In the genomic region with DNA sequence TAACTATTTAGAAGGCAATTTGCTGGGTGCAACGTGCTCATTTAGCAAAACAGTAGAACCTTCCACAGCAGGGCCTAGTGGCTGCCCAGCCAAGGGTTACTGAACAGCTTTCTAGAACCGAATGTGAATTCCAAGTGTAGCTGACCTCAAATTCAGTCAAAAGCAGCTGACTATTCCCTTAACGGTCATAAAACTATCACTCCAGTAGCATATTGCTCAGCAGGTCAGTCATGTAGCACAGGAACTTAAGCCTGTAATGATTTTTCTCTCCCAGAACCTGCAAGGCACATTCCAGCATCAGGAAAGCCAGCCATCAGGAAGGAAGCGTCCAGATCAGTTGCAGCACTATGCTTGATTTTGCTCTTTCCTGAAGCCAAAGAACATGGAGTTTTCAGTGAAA, we compare ENCODE assay signal across 33 mouse cellular contexts. TPM values are rescaled to one million over a fixed set of nuclear protein-coding genes. Genes with fewer than 3 reads are reported as not detected.
A peak's percentile ranks its signal among the peaks of the same experiment; 100 is the strongest.
DNase-seq lines count a peak whose midpoint lies in the region; ATAC-seq and TF ChIP-seq lines count a peak whose summit lies in the region.
"Had no signal": no experiment of that assay in that cellular context is flagged by ENCODE, and none has a peak within 500 bp of the region (broad histone marks: within the 10 kb centered on the region; RNA-seq: fewer than 3 reads in every experiment).

No protein-coding gene starts in this region.

- ATAC-seq in kidney, postnatal 0 days (replicated peaks; ENCODE audit: low FRiP score, low read depth) = no peak
- ATAC-seq in Patski = peak; percentile 79
- ATAC-seq: forebrain, embryonic 14.5 days; forebrain, postnatal 0 days had no signal

- WGBS in kidney, adult 2 months = 36% methylated on average over 4 of the region's 4 CpGs
- WGBS in kidney, postnatal 0 days = 28% methylated on average over 4 of the region's 4 CpGs

- TF ChIP-seq POLR2A in kidney, adult 2 months (IDR thresholded peaks at IDR 0.05; ENCODE audit: low read depth, low read length) = no peak

- H3K36me3 ChIP-seq in kidney, adult 2 months (ENCODE audit: control insufficient read depth, insufficient read depth, low read length) = no peaks in the 10 kb centered on the region
- H3K36me3 ChIP-seq in kidney, postnatal 0 days (ENCODE audit: insufficient read depth, low read length) = no peaks in the 10 kb centered on the region
- H3K36me3 ChIP-seq: embryonic facial prominence, embryonic 12.5 days; embryonic facial prominence, embryonic 15.5 days; hindbrain, embryonic 12.5 days had no signal

- H3K4me1 ChIP-seq in kidney, adult 2 months (ENCODE audit: control insufficient read depth, insufficient read depth, low read length) = no peaks in the 10 kb centered on the region
- H3K4me1 ChIP-seq in kidney, postnatal 0 days (replicated peaks; ENCODE audit: insufficient read depth, low read length) = no peaks in the 10 kb centered on the region
- H3K4me1 ChIP-seq: embryonic facial prominence, embryonic 15.5 days; hindbrain, embryonic 12.5 days had no signal

- CTCF ChIA-PET in Patski (lab: Charles Lee) = interaction anchor here (1.2 kb wide), 1 partner anchor 10 kb away, joined by 3 read pairs; no protein-coding TSS in a partner anchor

- TF ChIP-seq CTCF in kidney, adult 2 months (conservative IDR thresholded peaks at IDR 0.05; ENCODE audit: insufficient read depth, insufficient read length, low read depth, low read length) = no peak
- no peak for TF ChIP-seq CTCF in kidney, postnatal 0 days (IDR thresholded peaks at IDR 0.05; ENCODE audit: low read depth)
- no peak for TF ChIP-seq CTCF in Patski (IDR thresholded peaks at IDR 0.05)

- DNase-seq in kidney, adult 2 months = peak; percentile 11
- DNase-seq in kidney, adult 8-10 months = no peak
- DNase-seq in kidney, postnatal 0 days (ENCODE audit: low spot score) = peak; percentile 61
- no peak for DNase-seq in kidney, adult 11 months
- DNase-seq in Patski (ENCODE audit: low read depth, low spot score) = peak; percentile 49
- DNase-seq in mesoderm, embryonic 11.5 days (ENCODE audit: low read depth, low spot score) = peak; percentile 27
- no peak for DNase-seq in natural killer cell, adult 2 months (ENCODE audit: low spot score in 2 of 2)
- no peak for DNase-seq in adrenal gland, postnatal 36 days
- DNase-seq: adrenal gland, postnatal 10 days; cerebellum, adult 11 months; cerebellum, adult 2 months; cerebellum, adult 9-11 months; cerebellum, postnatal 25 days; forebrain, postnatal 0 days; gastrocnemius, adult 2 months; gastrocnemius, postnatal 14 days; heart, adult 11 months had no signal

- no peak overlapping the region for H3K4me3 ChIP-seq in kidney, adult 2 months (ENCODE audit: insufficient read depth, low read depth, low read length)
- no peak overlapping the region for H3K4me3 ChIP-seq in kidney, postnatal 0 days (replicated peaks; ENCODE audit: low read depth, low read length)
- H3K4me3 ChIP-seq: embryonic facial prominence, embryonic 12.5 days; embryonic facial prominence, embryonic 15.5 days; gastrocnemius, adult 2 months; hindbrain, embryonic 12.5 days had no signal

- H3K9ac ChIP-seq in kidney, postnatal 0 days (ENCODE audit: low read depth, low read length) = no peak overlapping the region
- H3K9ac ChIP-seq: embryonic facial prominence, embryonic 12.5 days; embryonic facial prominence, embryonic 15.5 days; forebrain, postnatal 0 days; hindbrain, embryonic 12.5 days had no signal

- no peaks in the 10 kb centered on the region; the same call in 1 of the 2 replicates for H3K27me3 ChIP-seq in kidney, adult 2 months (replicated peaks; ENCODE audit: control insufficient read depth, insufficient read depth, low read length)
- no peaks in the 10 kb centered on the region for H3K27me3 ChIP-seq in kidney, postnatal 0 days (ENCODE audit: insufficient read depth, low read length)
- H3K27me3 ChIP-seq in Patski = peaks cover 5% of the 10 kb centered on the region
- H3K27me3 ChIP-seq: embryonic facial prominence, embryonic 12.5 days; embryonic facial prominence, embryonic 15.5 days; hindbrain, embryonic 12.5 days had no signal

- H3K4me2 ChIP-seq in kidney, postnatal 0 days (ENCODE audit: low read length) = no peak overlapping the region
- H3K4me2 ChIP-seq: embryonic facial prominence, embryonic 12.5 days; embryonic facial prominence, embryonic 15.5 days; heart, embryonic 11.5 days; hindbrain, embryonic 12.5 days had no signal

- POLR2A ChIA-PET in Patski (lab: Charles Lee) = no interaction called here

- H3K9me3 ChIP-seq in kidney, postnatal 0 days (replicated peaks; ENCODE audit: low read length) = no peaks in the 10 kb centered on the region
- H3K9me3 ChIP-seq: embryonic facial prominence, embryonic 12.5 days; embryonic facial prominence, embryonic 15.5 days; hindbrain, embryonic 12.5 days had no signal

- in situ Hi-C loops in Patski (cut with MboI; ENCODE audit: low pct_unique_long_range_greater_than_20kb) = no loop called here

- no peak overlapping the region for H3K27ac ChIP-seq in kidney, adult 2 months (ENCODE audit: insufficient read depth, low read depth, low read length)
- no peak overlapping the region for H3K27ac ChIP-seq in kidney, postnatal 0 days
- H3K27ac ChIP-seq: embryonic facial prominence, embryonic 12.5 days; embryonic facial prominence, embryonic 15.5 days; gastrocnemius, adult 2 months; hindbrain, embryonic 12.5 days had no signal

RNA-seq across cellular contexts. Expression of gene Perp, which starts 14.5 kb away (rescaled TPM):
- polyA plus RNA-seq in kidney, adult 2 months (2012; rRNA removed) = 56.2 and 76.8 TPM in 2 replicates
- 39.3 and 41.6 TPM in 2 replicates for polyA plus RNA-seq in kidney, postnatal 0 days (2015; fragmentation: Nextera tagmentation; extraction: Ambion mirVana)
- 108 TPM for polyA plus RNA-seq in Patski (2021)
- 1 to 10 TPM; 2.2 to 3.2 TPM for total RNA-seq in adrenal gland, postnatal 36 days (2021)

RNA-seq across cellular contexts. Expression of gene Gm4922, which starts 43.8 kb away (rescaled TPM):
- polyA plus RNA-seq in kidney, adult 2 months (2012; rRNA removed) = not detected in 2 replicates
- polyA plus RNA-seq in kidney, postnatal 0 days (2015; fragmentation: Nextera tagmentation; extraction: Ambion mirVana) = not detected in 2 replicates
- not detected for polyA plus RNA-seq in Patski (2021)
- not detected for total RNA-seq in adrenal gland, postnatal 36 days (2021)
- total RNA-seq: adrenal gland, adult 18-20 months; adrenal gland, postnatal 10 days; adrenal gland, postnatal 4 days; common myeloid progenitor, adult 5-6 weeks; ES-E14; forebrain, postnatal 0 days; gastrocnemius, adult 2 months; gastrocnemius, postnatal 14 days; gastrocnemius, postnatal 4 days; heart, adult 8-10 months; heart, postnatal 25 days; hematopoietic stem cell, adult 5-6 weeks had no signal
- polyA plus RNA-seq: cerebellum, adult 2 months; embryonic facial prominence, embryonic 12.5 days; embryonic facial prominence, embryonic 15.5 days; forebrain, embryonic 14.5 days; frontal cortex, adult 2 months; heart, embryonic 14.5 days; heart, postnatal 0 days had no signal

Comparison
In these comparisons a context has a peak if more than half of its experiments do, and no peak if none do; other contexts are left out.
1. DNase-seq: peak in kidney, adult 2 months (single experiment), kidney, postnatal 0 days (single experiment), Patski (single experiment) and mesoderm, embryonic 11.5 days (single experiment); none in kidney, adult 8-10 months (0 of 2), kidney, adult 11 months (single experiment), natural killer cell, adult 2 months (0 of 2) and adrenal gland, postnatal 36 days (0 of 2).